Mouse (Mus musculus): ENCODE data around the gene Nme2. TPM values are rescaled to one million over a fixed set of nuclear protein-coding genes. Genes with fewer than 3 reads are reported as not detected.

Nme2 gene
- polyA plus RNA-seq, 1 experiment, result 982 TPM

DNA sequence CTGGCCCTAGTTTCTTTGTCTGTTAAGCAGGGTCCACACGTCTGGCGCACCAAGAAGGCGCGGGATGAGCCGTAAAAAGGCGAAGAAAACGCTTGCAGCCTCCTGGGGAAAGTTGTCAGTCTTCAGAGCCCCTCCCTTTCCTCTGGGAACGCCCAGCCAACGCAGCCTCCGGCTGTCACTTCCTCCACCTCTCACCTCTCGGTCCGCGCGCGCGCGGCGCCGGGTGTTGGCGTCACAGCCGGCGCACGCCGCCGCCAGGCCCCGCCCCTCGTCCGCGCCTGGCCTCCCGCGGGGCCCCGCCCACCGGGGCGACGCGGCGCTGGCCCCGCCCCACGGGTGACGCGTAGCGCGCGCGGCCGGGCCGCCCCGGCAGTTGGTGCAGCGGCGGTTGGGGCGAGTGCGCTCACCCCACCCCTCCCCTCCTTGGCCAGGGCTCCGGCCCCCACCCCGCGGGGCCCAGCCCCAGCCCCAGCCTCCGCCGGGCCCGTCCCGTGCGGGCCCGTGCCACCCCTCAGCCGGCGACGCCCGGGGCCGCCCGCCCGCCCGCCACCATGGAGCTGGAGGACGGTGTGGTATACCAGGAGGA lies 39.8 kb upstream of the Nme2 start, which contains the start of gene Spag9:
Gene Spag9 (plus strand): TSS at position 372 of the 586 bp plus-strand sequence.
- Histone ChIP-seq H3K79me2 (ENCODE audit: control insufficient read depth, insufficient read depth) (peaks cover 48% of the 10 kb centered on the region), H3K4me3 (ENCODE audit: insufficient read depth, poor library complexity, severe bottlenecking) (peak within 1 kb of the TSS; percentile 86), H3K36me3 (ENCODE audit: control insufficient read depth, insufficient read depth) (peaks cover 4% of the 10 kb centered on the region), H3K27me3 (ENCODE audit: control insufficient read depth, insufficient read depth, insufficient read length) (no peaks in the 10 kb centered on the region), H3ac (ENCODE audit: control insufficient read depth, insufficient read length, low read depth) (peak within 1 kb of the TSS; percentile 87), H3K79me3 (ENCODE audit: low read depth) (peaks cover 43% of the 10 kb centered on the region)
- TF ChIP-seq MYOG (IDR thresholded peaks at IDR 0.05; ENCODE audit: control insufficient read depth, extremely low read depth, insufficient read length) (no peak), MAX (IDR thresholded peaks at IDR 0.05) (peak; percentile 44)

DNA sequence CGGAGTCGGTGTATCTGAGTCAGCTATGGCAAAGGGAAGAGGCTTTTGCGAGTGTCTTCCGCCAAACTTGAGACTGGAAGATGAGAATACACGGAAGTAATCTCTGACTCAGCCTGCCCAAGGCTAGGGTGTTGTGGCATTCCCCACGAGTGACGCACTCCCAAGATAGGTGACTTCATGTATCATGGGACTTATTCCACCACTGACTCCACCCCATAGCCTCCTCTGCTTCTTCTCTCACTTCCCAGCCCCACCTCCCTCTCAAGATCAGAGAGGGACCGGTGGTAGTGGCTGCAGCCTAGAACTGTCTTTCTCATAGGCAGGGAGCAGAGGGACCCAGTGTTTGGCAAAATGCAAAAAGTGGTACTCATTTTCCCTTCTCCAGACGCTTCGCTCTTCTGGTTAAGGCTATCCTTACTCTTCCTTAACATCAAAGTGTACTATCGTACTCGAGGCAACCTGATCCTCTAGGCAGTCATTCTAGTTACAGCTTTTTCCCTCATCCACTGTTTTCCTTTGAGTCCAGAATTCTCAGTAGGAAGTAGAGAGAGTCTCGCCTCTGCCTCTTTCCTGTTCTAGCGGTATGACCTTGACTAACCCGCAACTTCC lies 39.2 kb upstream of the Nme2 start:
- TF ChIP-seq MYOD1 (IDR thresholded peaks at IDR 0.05; ENCODE audit: control insufficient read depth, insufficient read length, low read depth) (no peak), USF1 (IDR thresholded peaks at IDR 0.05; ENCODE audit: low read depth) (no peak), FOSL1 (IDR thresholded peaks at IDR 0.05; ENCODE audit: insufficient read depth, low read length, poor library complexity, severe bottlenecking) (peak; percentile 77), MAX (IDR thresholded peaks at IDR 0.05) (peak; percentile 54), CTCF (IDR thresholded peaks at IDR 0.05; ENCODE audit: control insufficient read depth, insufficient read depth, insufficient read length) (no peak), MYOG (IDR thresholded peaks at IDR 0.05; ENCODE audit: control insufficient read depth, extremely low read depth, insufficient read length) (no peak)
- H3K36me3 ChIP-seq (ENCODE audit: control insufficient read depth, insufficient read depth), result no peaks in the 10 kb centered on the region
- H3ac ChIP-seq (ENCODE audit: control insufficient read depth, insufficient read length, low read depth), result peak overlapping the region; percentile 81

DNA sequence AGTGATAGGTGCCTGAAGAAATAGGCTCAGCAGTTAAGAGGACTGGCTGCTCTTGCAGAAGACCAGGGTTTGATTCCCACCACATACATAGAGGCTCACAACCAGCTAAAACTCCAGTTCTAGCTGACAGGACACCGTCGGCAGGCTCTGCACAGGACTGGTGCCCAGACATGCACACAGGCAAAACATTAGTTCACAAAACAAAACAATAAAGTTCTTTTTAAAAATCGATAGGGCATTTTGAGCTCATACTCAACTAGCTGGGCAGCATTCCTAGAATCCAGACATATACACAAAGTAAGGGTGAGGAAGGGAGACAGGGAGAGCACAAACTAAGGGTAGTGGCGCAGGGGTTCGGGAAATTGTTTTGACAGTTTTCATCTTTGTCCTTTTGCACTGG lies 38.5 kb upstream of the Nme2 start:
- TF ChIP-seq FOSL1 (IDR thresholded peaks at IDR 0.05; ENCODE audit: insufficient read depth, low read length, poor library complexity, severe bottlenecking) (no peak), MYOG (IDR thresholded peaks at IDR 0.05; ENCODE audit: control insufficient read depth, extremely low read depth, insufficient read length) (no peak), MYOD1 (IDR thresholded peaks at IDR 0.05; ENCODE audit: control insufficient read depth, insufficient read length, low read depth) (no peak), MAX (IDR thresholded peaks at IDR 0.05) (no peak), CEBPB (IDR thresholded peaks at IDR 0.05; ENCODE audit: low read depth) (no peak), USF1 (IDR thresholded peaks at IDR 0.05; ENCODE audit: low read depth) (no peak), CTCF (IDR thresholded peaks at IDR 0.05; ENCODE audit: control insufficient read depth, insufficient read depth, insufficient read length) (no peak)
- Histone ChIP-seq H3K79me2 (ENCODE audit: control insufficient read depth, insufficient read depth) (peaks cover 36% of the 10 kb centered on the region), H3ac (ENCODE audit: control insufficient read depth, insufficient read length, low read depth) (peak overlapping the region; percentile 52), H3K79me3 (ENCODE audit: low read depth) (peaks cover 30% of the 10 kb centered on the region), H3K4me3 (ENCODE audit: insufficient read depth, poor library complexity, severe bottlenecking) (no peak overlapping the region), H3K27me3 (ENCODE audit: control insufficient read depth, insufficient read depth, insufficient read length) (no peaks in the 10 kb centered on the region), H3K36me3 (ENCODE audit: control insufficient read depth, insufficient read depth) (no peaks in the 10 kb centered on the region)

More for the DNA sequence above, 39.2 kb upstream of the Nme2 start:
- H3K4me3 ChIP-seq (ENCODE audit: insufficient read depth, poor library complexity, severe bottlenecking), result peak overlapping the region; percentile 86
- no peaks in the 10 kb centered on the region for H3K27me3 ChIP-seq (ENCODE audit: control insufficient read depth, insufficient read depth, insufficient read length)
- peaks cover 37% of the 10 kb centered on the region for H3K79me3 ChIP-seq (ENCODE audit: low read depth)
- peaks cover 42% of the 10 kb centered on the region for H3K79me2 ChIP-seq (ENCODE audit: control insufficient read depth, insufficient read depth)

DNA sequence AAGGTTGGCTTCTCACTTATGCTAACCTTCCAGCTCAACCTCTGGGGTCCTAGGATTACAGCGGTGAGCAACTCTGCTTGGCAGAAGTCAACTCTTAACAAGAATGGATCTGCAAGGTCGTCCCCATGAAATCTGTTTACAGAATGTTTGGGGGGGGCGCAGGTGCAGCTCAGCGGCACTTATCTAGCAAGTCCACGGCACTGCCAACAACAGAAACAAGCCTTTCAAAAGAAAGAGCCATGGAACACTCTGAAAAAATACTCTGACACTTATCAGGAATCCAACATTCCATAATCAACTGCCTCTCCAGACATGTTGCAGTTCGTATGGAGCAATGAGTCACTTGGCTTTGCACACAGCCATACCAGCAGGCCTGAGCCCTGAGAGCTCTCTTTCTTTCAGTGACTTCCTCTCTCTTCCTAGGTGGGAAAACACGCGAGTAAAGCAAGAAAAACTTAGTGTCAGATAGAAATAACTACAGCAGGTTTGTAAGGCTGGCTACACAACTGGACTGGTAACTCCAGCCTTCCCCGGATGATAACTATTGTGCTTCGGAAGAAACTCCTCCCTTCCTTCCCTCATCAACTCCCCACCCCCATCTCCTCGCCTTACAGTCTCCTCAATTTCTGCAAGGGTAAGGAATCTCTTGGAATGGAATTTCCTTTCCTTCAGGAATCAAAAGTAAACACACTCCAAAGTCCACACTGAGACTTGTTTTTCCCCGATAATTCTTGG lies 32.4 kb upstream of the Nme2 start:
- no peaks in the 10 kb centered on the region for H3K27me3 ChIP-seq (ENCODE audit: control insufficient read depth, insufficient read depth, insufficient read length)
- H3K79me3 ChIP-seq (ENCODE audit: low read depth), result no peaks in the 10 kb centered on the region
- no peak for TF ChIP-seq MAX (IDR thresholded peaks at IDR 0.05)
- no peak for TF ChIP-seq USF1 (IDR thresholded peaks at IDR 0.05; ENCODE audit: low read depth)
- TF ChIP-seq CEBPB (IDR thresholded peaks at IDR 0.05; ENCODE audit: low read depth), result no peak
- TF ChIP-seq CTCF (IDR thresholded peaks at IDR 0.05; ENCODE audit: control insufficient read depth, insufficient read depth, insufficient read length), result no peak
- no peak for TF ChIP-seq MYOG (IDR thresholded peaks at IDR 0.05; ENCODE audit: control insufficient read depth, extremely low read depth, insufficient read length)
- no peak for TF ChIP-seq MYOD1 (IDR thresholded peaks at IDR 0.05; ENCODE audit: control insufficient read depth, insufficient read length, low read depth)
- TF ChIP-seq FOSL1 (IDR thresholded peaks at IDR 0.05; ENCODE audit: insufficient read depth, low read length, poor library complexity, severe bottlenecking), result no peak
- no peak overlapping the region for H3K4me3 ChIP-seq (ENCODE audit: insufficient read depth, poor library complexity, severe bottlenecking)
- H3ac ChIP-seq (ENCODE audit: control insufficient read depth, insufficient read length, low read depth), result no peak overlapping the region
- H3K36me3 ChIP-seq (ENCODE audit: control insufficient read depth, insufficient read depth), result no peaks in the 10 kb centered on the region
- no peaks in the 10 kb centered on the region for H3K79me2 ChIP-seq (ENCODE audit: control insufficient read depth, insufficient read depth)

DNA sequence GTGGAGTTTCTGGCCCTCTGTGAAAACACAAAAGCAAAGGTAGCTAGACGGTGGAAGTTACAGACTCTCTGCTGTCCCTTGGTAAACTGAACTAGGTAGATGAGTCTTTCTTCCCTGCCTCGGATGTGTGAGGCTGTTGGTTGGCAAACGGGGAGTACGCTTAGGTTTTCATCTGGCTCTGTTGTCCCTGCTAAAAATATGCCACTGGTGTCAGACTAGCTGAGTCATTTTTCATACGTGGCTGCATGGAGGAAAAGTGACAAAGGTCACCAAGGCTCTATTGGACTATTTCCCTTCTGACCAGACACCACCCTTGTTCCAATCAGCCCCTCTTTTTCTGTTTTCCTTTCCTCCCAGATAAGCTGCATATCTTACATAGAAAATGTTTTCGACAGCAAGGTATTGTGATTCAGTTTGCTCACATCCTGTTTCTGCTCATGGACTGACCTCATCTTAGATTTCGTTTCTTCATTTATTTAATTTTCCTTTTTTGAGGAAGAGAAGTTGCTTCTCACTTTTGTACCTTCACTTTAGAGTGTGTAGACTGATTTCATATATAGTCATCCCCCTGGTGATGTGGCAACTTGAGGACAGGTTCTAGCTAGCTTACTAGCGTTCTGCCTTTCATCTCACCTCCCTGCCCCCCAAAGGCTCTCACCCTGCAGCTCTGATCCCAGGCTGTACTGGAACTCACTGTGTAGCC lies 31.7 kb upstream of the Nme2 start:
- Histone ChIP-seq H3K36me3 (ENCODE audit: control insufficient read depth, insufficient read depth) (no peaks in the 10 kb centered on the region), H3K4me3 (ENCODE audit: insufficient read depth, poor library complexity, severe bottlenecking) (no peak overlapping the region), H3K79me3 (ENCODE audit: low read depth) (no peaks in the 10 kb centered on the region), H3ac (ENCODE audit: control insufficient read depth, insufficient read length, low read depth) (no peak overlapping the region), H3K27me3 (ENCODE audit: control insufficient read depth, insufficient read depth, insufficient read length) (no peaks in the 10 kb centered on the region), H3K79me2 (ENCODE audit: control insufficient read depth, insufficient read depth) (no peaks in the 10 kb centered on the region)
- TF ChIP-seq MYOD1 (IDR thresholded peaks at IDR 0.05; ENCODE audit: control insufficient read depth, insufficient read length, low read depth) (no peak), USF1 (IDR thresholded peaks at IDR 0.05; ENCODE audit: low read depth) (no peak), FOSL1 (IDR thresholded peaks at IDR 0.05; ENCODE audit: insufficient read depth, low read length, poor library complexity, severe bottlenecking) (no peak), MYOG (IDR thresholded peaks at IDR 0.05; ENCODE audit: control insufficient read depth, extremely low read depth, insufficient read length) (no peak), CTCF (IDR thresholded peaks at IDR 0.05; ENCODE audit: control insufficient read depth, insufficient read depth, insufficient read length) (no peak), MAX (IDR thresholded peaks at IDR 0.05) (no peak), CEBPB (IDR thresholded peaks at IDR 0.05; ENCODE audit: low read depth) (no peak)
